Mouse (Mus musculus) kidney, postnatal 4 days (tissue): ENCODE data around the gene Rab21.

ENCODE experiments used
- DNase-seq, 2 experiments: peaks; one replicate each; pipeline ENCODE4 v3.0.0; 2021; ENCODE audit warnings: mixed read lengths in 2 of 2

The Rab21 gene

GRCm38 (mm10) chr10:115315473-115316171 lies at the start of gene Rab21:
TSS of gene Rab21 (minus strand) at chr10:115315594.
- DNase-seq, result peak; percentile 99 to 100

- DNase-seq, result no peak
Measured at GRCm38 (mm10) chr10:115363151-115363550, 47.8 kb upstream of the Rab21 start.

GRCm38 (mm10) chr10:115362623-115362964 lies 47.2 kb upstream of the Rab21 start:
- no peak for DNase-seq

- peak; percentile 98 to 99 for DNase-seq
Measured at GRCm38 (mm10) chr10:115361840-115362622, 46.6 kb upstream of the Rab21 start, which contains the start of gene Tmem19. TSS of gene Tmem19 (minus strand) at chr10:115362501.

- DNase-seq, result peak in 1 of 2 experiments; percentile 21
Measured at GRCm38 (mm10) chr10:115359066-115359465, 43.7 kb upstream of the Rab21 start.

- no peak for DNase-seq
Measured at GRCm38 (mm10) chr10:115358216-115358919, 43.0 kb upstream of the Rab21 start.

- DNase-seq, result no peak
Measured at GRCm38 (mm10) chr10:115356106-115356505, 40.7 kb upstream of the Rab21 start.

- DNase-seq, result no peak
Measured at GRCm38 (mm10) chr10:115355016-115355415, 39.6 kb upstream of the Rab21 start.

- no peak for DNase-seq
Measured at GRCm38 (mm10) chr10:115354553-115354952, 39.2 kb upstream of the Rab21 start.

GRCm38 (mm10) chr10:115350810-115351397 lies 35.5 kb upstream of the Rab21 start:
- no peak for DNase-seq

- peak in 1 of 2 experiments; percentile 28 for DNase-seq
Measured at GRCm38 (mm10) chr10:115349509-115349908, 34.1 kb upstream of the Rab21 start.

- no peak for DNase-seq
Measured at GRCm38 (mm10) chr10:115349029-115349428, 33.6 kb upstream of the Rab21 start.

GRCm38 (mm10) chr10:115348131-115348530 lies 32.7 kb upstream of the Rab21 start:
- no peak for DNase-seq

- DNase-seq, result no peak
Measured at GRCm38 (mm10) chr10:115346444-115346843, 31.1 kb upstream of the Rab21 start.

GRCm38 (mm10) chr10:115342771-115343425 lies 27.5 kb upstream of the Rab21 start:
- no peak for DNase-seq

GRCm38 (mm10) chr10:115339820-115340328 lies 24.5 kb upstream of the Rab21 start:
- DNase-seq, result no peak

GRCm38 (mm10) chr10:115336901-115337300 lies 21.5 kb upstream of the Rab21 start:
- no peak for DNase-seq

GRCm38 (mm10) chr10:115333528-115333927 lies 18.1 kb upstream of the Rab21 start:
- no peak for DNase-seq

GRCm38 (mm10) chr10:115332997-115333396 lies 17.6 kb upstream of the Rab21 start:
- DNase-seq, result no peak

- DNase-seq, result no peak
Measured at GRCm38 (mm10) chr10:115332420-115332952, 17.1 kb upstream of the Rab21 start.

GRCm38 (mm10) chr10:115329010-115329530 lies 13.7 kb upstream of the Rab21 start:
- no peak for DNase-seq

GRCm38 (mm10) chr10:115328514-115328913 lies 13.1 kb upstream of the Rab21 start:
- DNase-seq, result peak in 1 of 2 experiments; percentile 18
